ENCODE assay signal across 16 mouse cellular contexts in genomic region chr6:88191024-88191365, GRCm38 (mm10). TPM values are rescaled to one million over a fixed set of nuclear protein-coding genes. Genes with fewer than 3 reads are reported as not detected.
DNase-seq lines count a peak whose midpoint lies in the region; ATAC-seq and TF ChIP-seq lines count a peak whose summit lies in the region.
"Had no signal": no experiment of that assay in that cellular context is flagged by ENCODE, and none has a peak within 500 bp of the region (broad histone marks: within the 10 kb centered on the region; RNA-seq: fewer than 3 reads in every experiment).

No protein-coding gene starts in this region.

- DNase-seq in forebrain, embryonic 10.5 days (ENCODE audit: extremely low spot score, low spot score): peak; percentile 41
- no peak for DNase-seq in forebrain, embryonic 11.5 days (ENCODE audit: low spot score)
- DNase-seq in MEL (ENCODE audit: low read depth, low spot score): peak; percentile 69
- no peak for DNase-seq in liver, embryonic 13.5 days
- DNase-seq in spleen, postnatal 4 days (ENCODE audit: low spot score in 2 of 2): no peak
- DNase-seq in frontal cortex, postnatal 14 days (ENCODE audit: low spot score in 2 of 2): no peak
- DNase-seq: kidney, adult 11 months had no signal

- H3K27ac ChIP-seq in forebrain, embryonic 10.5 days: no peak overlapping the region
- no peak overlapping the region for H3K27ac ChIP-seq in forebrain, embryonic 11.5 days (ENCODE audit: low read depth, low read length)
- no peak overlapping the region for H3K27ac ChIP-seq in kidney, embryonic 15.5 days
- H3K27ac ChIP-seq in kidney, embryonic 16.5 days (ENCODE audit: low read length): no peak overlapping the region
- peak overlapping the region; percentile 90 for H3K27ac ChIP-seq in MEL (ENCODE audit: control insufficient read depth, low read depth, low read length)
- H3K27ac ChIP-seq in liver, embryonic 13.5 days: no peak overlapping the region
- H3K27ac ChIP-seq: heart, embryonic 15.5 days had no signal

- TF ChIP-seq CTCF in MEL (IDR thresholded peaks at IDR 0.05 in 2 of 3, conservative IDR thresholded peaks at IDR 0.05 in 1 of 3; ENCODE audit: control insufficient read depth in 1 of 3, insufficient read depth in 1 of 3, low read depth in 2 of 3, low read length in 3 of 3, poor library complexity in 1 of 3, severe bottlenecking in 1 of 3): no peak

- no peak for TF ChIP-seq POLR2A in MEL (IDR thresholded peaks at IDR 0.05; ENCODE audit: control insufficient read depth in 1 of 2, insufficient read depth in 1 of 2, low read depth in 1 of 2, low read length in 2 of 2, poor library complexity in 1 of 2)

- no peak overlapping the region for H3K4me2 ChIP-seq in forebrain, embryonic 11.5 days (ENCODE audit: low read depth, low read length, severe bottlenecking)
- H3K4me2 ChIP-seq in kidney, embryonic 15.5 days: peak overlapping the region; percentile 84
- H3K4me2 ChIP-seq in kidney, embryonic 16.5 days (replicated peaks; ENCODE audit: low read depth, low read length): no peak overlapping the region
- H3K4me2 ChIP-seq in liver, embryonic 13.5 days: peak overlapping the region; percentile 79; the same call in 1 of the 2 replicates

- 6% methylated on average over 6 of the region's 6 CpGs for WGBS in forebrain, embryonic 10.5 days
- WGBS in forebrain, embryonic 11.5 days: 9% methylated on average over 6 of the region's 6 CpGs
- WGBS in kidney, embryonic 15.5 days: 22% methylated on average over 6 of the region's 6 CpGs
- WGBS in kidney, embryonic 16.5 days: 27% methylated on average over 6 of the region's 6 CpGs
- WGBS in liver, embryonic 13.5 days (ENCODE audit: insufficient replicate concordance): 55% methylated on average over 6 of the region's 6 CpGs

- peak overlapping the region; percentile 56; the same call in 1 of the 2 replicates for H3K4me3 ChIP-seq in forebrain, embryonic 10.5 days
- H3K4me3 ChIP-seq in forebrain, embryonic 11.5 days (ENCODE audit: low read depth, low read length): no peak overlapping the region
- no peak overlapping the region for H3K4me3 ChIP-seq in kidney, embryonic 15.5 days (replicated peaks)
- no peak overlapping the region for H3K4me3 ChIP-seq in kidney, embryonic 16.5 days (ENCODE audit: low read length)
- H3K4me3 ChIP-seq in MEL (ENCODE audit: control insufficient read depth in 1 of 2, insufficient read depth in 1 of 2, low read depth in 2 of 2, low read length in 2 of 2): peak overlapping the region; percentile 0 to 56; a peak in 3 of 4 replicates
- no peak overlapping the region for H3K4me3 ChIP-seq in liver, embryonic 13.5 days (replicated peaks)

- H3K79me2 ChIP-seq in MEL (ENCODE audit: control insufficient read depth, insufficient read depth, low read length, poor library complexity): peaks cover 27% of the 10 kb centered on the region

- no peak for ATAC-seq in forebrain, embryonic 11.5 days (replicated peaks; ENCODE audit: low FRiP score)
- no peak for ATAC-seq in kidney, embryonic 15.5 days (replicated peaks; ENCODE audit: low FRiP score)
- ATAC-seq in kidney, embryonic 16.5 days (ENCODE audit: low FRiP score, low TSS enrichment): no peak
- no peak for ATAC-seq in liver, embryonic 13.5 days (ENCODE audit: low read depth)

- no peaks in the 10 kb centered on the region for H3K9me3 ChIP-seq in forebrain, embryonic 10.5 days
- H3K9me3 ChIP-seq in forebrain, embryonic 11.5 days (ENCODE audit: control insufficient read depth, low read length): no peaks in the 10 kb centered on the region
- H3K9me3 ChIP-seq in kidney, embryonic 15.5 days (replicated peaks): no peaks in the 10 kb centered on the region
- no peaks in the 10 kb centered on the region for H3K9me3 ChIP-seq in kidney, embryonic 16.5 days (ENCODE audit: low read length)
- no peaks in the 10 kb centered on the region for H3K9me3 ChIP-seq in MEL (replicated peaks; ENCODE audit: insufficient read depth, low read length)
- H3K9me3 ChIP-seq in liver, embryonic 13.5 days (replicated peaks): no peaks in the 10 kb centered on the region
- H3K9me3 ChIP-seq: heart, embryonic 15.5 days had no signal

- H3K27me3 ChIP-seq in forebrain, embryonic 10.5 days (ENCODE audit: poor library complexity, severe bottlenecking): peaks cover 100% of the 10 kb centered on the region
- H3K27me3 ChIP-seq in forebrain, embryonic 11.5 days (ENCODE audit: control insufficient read depth, insufficient read depth, low read length): peaks cover 83% of the 10 kb centered on the region
- peaks cover 100% of the 10 kb centered on the region for H3K27me3 ChIP-seq in kidney, embryonic 15.5 days
- peaks cover 93% of the 10 kb centered on the region for H3K27me3 ChIP-seq in kidney, embryonic 16.5 days (ENCODE audit: insufficient read depth, low read length)
- H3K27me3 ChIP-seq in MEL (ENCODE audit: control insufficient read depth in 1 of 2, insufficient read depth in 2 of 2, low read length in 2 of 2): no peaks in the 10 kb centered on the region
- peaks cover 92% of the 10 kb centered on the region for H3K27me3 ChIP-seq in liver, embryonic 13.5 days

- no peaks in the 10 kb centered on the region for H3K36me3 ChIP-seq in forebrain, embryonic 10.5 days (replicated peaks)
- H3K36me3 ChIP-seq in forebrain, embryonic 11.5 days (ENCODE audit: control insufficient read depth, insufficient read depth, low read length): no peaks in the 10 kb centered on the region
- no peaks in the 10 kb centered on the region for H3K36me3 ChIP-seq in kidney, embryonic 15.5 days
- H3K36me3 ChIP-seq in kidney, embryonic 16.5 days (ENCODE audit: insufficient read depth, low read length): no peaks in the 10 kb centered on the region
- peaks cover 0 to 21% of the 10 kb centered on the region in 2 experiments; a peak in 2 of 4 replicates for H3K36me3 ChIP-seq in MEL (ENCODE audit: control insufficient read depth in 1 of 2, insufficient read depth in 2 of 2, low read length in 2 of 2)
- H3K36me3 ChIP-seq in liver, embryonic 13.5 days: no peaks in the 10 kb centered on the region
- H3K36me3 ChIP-seq: heart, embryonic 15.5 days had no signal

- H3K4me1 ChIP-seq in forebrain, embryonic 10.5 days: peaks cover 36% of the 10 kb centered on the region
- peaks cover 17% of the 10 kb centered on the region for H3K4me1 ChIP-seq in forebrain, embryonic 11.5 days (replicated peaks; ENCODE audit: control insufficient read depth, insufficient read depth, low read length)
- peaks cover 40% of the 10 kb centered on the region for H3K4me1 ChIP-seq in kidney, embryonic 15.5 days
- peaks cover 17% of the 10 kb centered on the region for H3K4me1 ChIP-seq in kidney, embryonic 16.5 days (ENCODE audit: insufficient read depth, low read length)
- peaks cover 8 to 46% of the 10 kb centered on the region in 2 experiments for H3K4me1 ChIP-seq in MEL (ENCODE audit: control insufficient read depth in 1 of 2, insufficient read depth in 2 of 2, low read length in 2 of 2)
- H3K4me1 ChIP-seq in liver, embryonic 13.5 days (replicated peaks): peaks cover 50% of the 10 kb centered on the region

- TF ChIP-seq EP300 in MEL (IDR thresholded peaks at IDR 0.05; ENCODE audit: low read depth in 1 of 2, low read length in 2 of 2): no peak

- no peak overlapping the region for H3K9ac ChIP-seq in forebrain, embryonic 11.5 days (ENCODE audit: low read length)
- H3K9ac ChIP-seq in kidney, embryonic 15.5 days: no peak overlapping the region
- H3K9ac ChIP-seq in kidney, embryonic 16.5 days (replicated peaks; ENCODE audit: low read length): no peak overlapping the region
- H3K9ac ChIP-seq in MEL (ENCODE audit: control insufficient read depth, low read depth, low read length, poor library complexity, severe bottlenecking): peak overlapping the region; percentile 76
- H3K9ac ChIP-seq in liver, embryonic 13.5 days: no peak overlapping the region
- H3K9ac ChIP-seq: heart, embryonic 15.5 days had no signal

- no peak for TF ChIP-seq RAD21 in MEL (IDR thresholded peaks at IDR 0.05; ENCODE audit: low read depth, low read length)

TF ChIP-seq in MEL, 35 proteins besides CTCF, POLR2A, EP300 and RAD21:
- TF ChIP-seq POLR2AphosphoS2 (IDR thresholded peaks at IDR 0.05; ENCODE audit: low read length) (no peak), ZNF384 (IDR thresholded peaks at IDR 0.05; ENCODE audit: low read depth, low read length) (no peak), POLR2AphosphoS5 (IDR thresholded peaks at IDR 0.05; ENCODE audit: borderline replicate concordance, low read depth, low read length) (no peak), ETS1 (IDR thresholded peaks at IDR 0.05; ENCODE audit: low read depth, low read length) (no peak)

RNA-seq across cellular contexts. Expression of gene Gata2, which starts 2.7 kb away (rescaled TPM):
- 18.2 and 19.6 TPM in 2 replicates for polyA plus RNA-seq in forebrain, embryonic 10.5 days (2016; fragmentation: Nextera tagmentation; extraction: Ambion mirVana)
- polyA plus RNA-seq in forebrain, embryonic 11.5 days (2014; fragmentation: Nextera tagmentation; extraction: Ambion mirVana): 6.3 and 7.9 TPM in 2 replicates
- 42.1 and 59.5 TPM in 2 replicates for polyA plus RNA-seq in kidney, embryonic 15.5 days (2015; fragmentation: Nextera tagmentation; extraction: Ambion mirVana)
- 66.3 and 68.9 TPM in 2 replicates for polyA plus RNA-seq in kidney, embryonic 16.5 days (2015; fragmentation: Nextera tagmentation; extraction: Ambion mirVana)
- total RNA-seq in MEL (2012; rRNA removed): 3.7 and 7.7 TPM in 2 replicates
- polyA plus RNA-seq in MEL (2012; ENCODE audit: insufficient read depth in 1 of 2, insufficient read length in 2 of 2, low read depth in 1 of 2, low replicate concordance in 2 of 2, missing spikeins in 1 of 2): 10 to 100 TPM in 1 of 2 experiments, not detected in 1; 12.4 TPM
- polyA plus RNA-seq in liver, embryonic 13.5 days (2015; fragmentation: Nextera tagmentation; extraction: Ambion mirVana): 6.9 and 7.4 TPM in 2 replicates

RNA-seq across cellular contexts. Expression of gene Dnajb8, which starts 31.1 kb away (rescaled TPM):
- not detected in 2 replicates for polyA plus RNA-seq in forebrain, embryonic 10.5 days (2016; fragmentation: Nextera tagmentation; extraction: Ambion mirVana)
- polyA plus RNA-seq in forebrain, embryonic 11.5 days (2014; fragmentation: Nextera tagmentation; extraction: Ambion mirVana): not detected in 2 replicates
- polyA plus RNA-seq in kidney, embryonic 15.5 days (2015; fragmentation: Nextera tagmentation; extraction: Ambion mirVana): not detected in 2 replicates
- polyA plus RNA-seq in kidney, embryonic 16.5 days (2015; fragmentation: Nextera tagmentation; extraction: Ambion mirVana): not detected in 2 replicates
- total RNA-seq in MEL (2012; rRNA removed): not detected in 2 replicates
- not detected for polyA plus RNA-seq in MEL (2012; ENCODE audit: insufficient read depth in 1 of 2, insufficient read length in 2 of 2, low read depth in 1 of 2, low replicate concordance in 2 of 2, missing spikeins in 1 of 2)
- polyA plus RNA-seq in liver, embryonic 13.5 days (2015; fragmentation: Nextera tagmentation; extraction: Ambion mirVana): not detected in 2 replicates
- total RNA-seq: adrenal gland, postnatal 10 days; layer of hippocampus, postnatal 10 days had no signal
- polyA plus RNA-seq: cortical plate, adult 2 months; frontal cortex, adult 2 months; heart, embryonic 15.5 days; limb, embryonic 14.5 days; stomach, embryonic 16.5 days had no signal

Comparison
In these comparisons a context has a peak if more than half of its experiments do, and no peak if none do; other contexts are left out.
1. DNase-seq: peak in forebrain, embryonic 10.5 days (single experiment) and MEL (single experiment); none in forebrain, embryonic 11.5 days (single experiment), liver, embryonic 13.5 days (single experiment), spleen, postnatal 4 days (0 of 2) and frontal cortex, postnatal 14 days (0 of 2).
2. H3K4me3 ChIP-seq: peak in forebrain, embryonic 10.5 days (single experiment) and MEL (2 of 2); none in forebrain, embryonic 11.5 days (single experiment), kidney, embryonic 15.5 days (single experiment), kidney, embryonic 16.5 days (single experiment) and liver, embryonic 13.5 days (single experiment).
3. H3K4me2 ChIP-seq: peak in kidney, embryonic 15.5 days (single experiment) and liver, embryonic 13.5 days (single experiment); none in forebrain, embryonic 11.5 days (single experiment) and kidney, embryonic 16.5 days (single experiment).